Mouse (Mus musculus): Measurements from ENCODE around the gene Ppm1e. TPM values are rescaled to one million over a fixed set of nuclear protein-coding genes. Genes with fewer than 3 reads are reported as not detected.

The Ppm1e gene
- total RNA-seq, 2 experiments from 2014 or later: 1.4 to 3.4 TPM

Other genes starting within 250 kb of the Ppm1e start
- gene Ska2, start 249.8 kb downstream of the Ppm1e start, total RNA-seq (2015; ENCODE audit: low replicate concordance): 148 and 181 TPM in 2 replicates
- 114 and 145 TPM in 2 replicates for gene Ska2, start 249.8 kb downstream of the Ppm1e start, total RNA-seq (2017; ENCODE audit: low replicate concordance)
- gene Trim37, start 231.9 kb downstream of the Ppm1e start, total RNA-seq (2015; ENCODE audit: low replicate concordance): 25.6 and 28.5 TPM in 2 replicates
- 38.3 and 50.3 TPM in 2 replicates for gene Trim37, start 231.9 kb downstream of the Ppm1e start, total RNA-seq (2017; ENCODE audit: low replicate concordance)
- 5.0 and 5.4 TPM in 2 replicates for gene Rad51c, start 45.9 kb upstream of the Ppm1e start, total RNA-seq (2015; ENCODE audit: low replicate concordance)
- gene Rad51c, start 45.9 kb upstream of the Ppm1e start, total RNA-seq (2017; ENCODE audit: low replicate concordance): 13.2 and 14.8 TPM in 2 replicates
- gene Tex14, start 46.0 kb upstream of the Ppm1e start, total RNA-seq (2015; ENCODE audit: low replicate concordance): 8.8 TPM in 1 of 2 replicates, not detected in the other
- gene Tex14, start 46.0 kb upstream of the Ppm1e start, total RNA-seq (2017; ENCODE audit: low replicate concordance): not detected in 2 replicates
- not detected in 2 replicates for gene Gm11492, start 207.6 kb upstream of the Ppm1e start, total RNA-seq (2015; ENCODE audit: low replicate concordance)
- not detected in 2 replicates for gene Gm11492, start 207.6 kb upstream of the Ppm1e start, total RNA-seq (2017; ENCODE audit: low replicate concordance)
- gene Sept4, start 209.9 kb upstream of the Ppm1e start, total RNA-seq (2015; ENCODE audit: low replicate concordance): not detected in 2 replicates
- 2.7 and 4.7 TPM in 2 replicates for gene Sept4, start 209.9 kb upstream of the Ppm1e start, total RNA-seq (2017; ENCODE audit: low replicate concordance)
- gene Mtmr4, start 233.1 kb upstream of the Ppm1e start, total RNA-seq (2015; ENCODE audit: low replicate concordance): 5.4 and 15.1 TPM in 2 replicates
- gene Mtmr4, start 233.1 kb upstream of the Ppm1e start, total RNA-seq (2017; ENCODE audit: low replicate concordance): 13.1 and 15.1 TPM in 2 replicates

Data from erythroid progenitor cell, adult 5-6 weeks (primary cell).